Mouse (Mus musculus) testis, adult 2 months (tissue): ENCODE results near the gene Gpr68. TPM values are rescaled to one million over a fixed set of nuclear protein-coding genes. Genes with fewer than 3 reads are reported as not detected.

Experiments used
- H3K27ac ChIP-seq: fragments of 200-500 bp; 2 replicates; pipeline ENCODE4 v1.5.1; 2012; ENCODE audit warnings: low read depth, low read length; ENCODE audit not compliant: control insufficient read depth, insufficient read depth
- H3K27me3 ChIP-seq: fragments of 200-500 bp; 2 replicates; pipeline ENCODE4 v1.6.1; 2012; ENCODE audit warnings: mild to moderate bottlenecking, low read length, moderate library complexity; ENCODE audit not compliant: control insufficient read depth, insufficient read depth
- H3K36me3 ChIP-seq: fragments of 200-500 bp; 2 replicates; pipeline ENCODE4 v1.6.1; 2012; ENCODE audit warnings: mild to moderate bottlenecking, low read length; ENCODE audit not compliant: control insufficient read depth, insufficient read depth
- H3K4me1 ChIP-seq: fragments of 200-500 bp; 2 replicates; pipeline ENCODE4 v1.6.1; 2012; ENCODE audit warnings: low read length; ENCODE audit not compliant: control insufficient read depth, insufficient read depth
- H3K4me3 ChIP-seq: fragments of 200-500 bp; 2 replicates; pipeline ENCODE4 v1.5.1; 2012; ENCODE audit warnings: low read depth, mild to moderate bottlenecking, low read length, moderate library complexity, mixed read lengths; ENCODE audit not compliant: control insufficient read depth
- CTCF ChIP-seq: fragments of 200-500 bp; IDR thresholded peaks from 2 replicates; pipeline ENCODE4 v1.5.1; 2012; ENCODE audit warnings: low read depth, mild to moderate bottlenecking, inconsistent platforms, low read length, moderate library complexity; ENCODE audit not compliant: control insufficient read depth, insufficient read depth, insufficient replicate concordance
- POLR2A ChIP-seq: fragments of 200-500 bp; IDR thresholded peaks from 2 replicates; pipeline ENCODE4 v1.6.1; 2012; ENCODE audit warnings: low read depth, mild to moderate bottlenecking, inconsistent platforms, low read length, moderate library complexity; ENCODE audit not compliant: control insufficient read depth
- polyA plus RNA-seq: library from polyadenylated mRNA; depleted of rRNA; stranded (reverse); fragments of >200 nt; gene quantifications from 2 replicates; pipeline ENCODE4 v1.2.3, GENCODE M21; 2012

Gene Gpr68
- polyA plus RNA-seq, 1 experiment, result 3.1 TPM

- Histone ChIP-seq H3K27ac (no peak overlapping the region), H3K4me3 (no peak overlapping the region), H3K4me1 (peaks cover 10% of the 10 kb centered on the region), H3K27me3 (no peaks in the 10 kb centered on the region), H3K36me3 (no peaks in the 10 kb centered on the region)
- TF ChIP-seq CTCF (no peak), POLR2A (no peak)
These were observed 10.0 kb downstream of the Gpr68 start for GRCm38 (mm10) chr12:100897736-100898650.

GRCm38 (mm10) chr12:100896661-100897060 lies 11.3 kb downstream of the Gpr68 start:
- Histone ChIP-seq H3K36me3 (no peaks in the 10 kb centered on the region), H3K4me1 (peaks cover 10% of the 10 kb centered on the region), H3K4me3 (no peak overlapping the region), H3K27me3 (no peaks in the 10 kb centered on the region), H3K27ac (no peak overlapping the region)
- TF ChIP-seq CTCF (no peak), POLR2A (no peak)

- Histone ChIP-seq H3K36me3 (no peaks in the 10 kb centered on the region), H3K4me1 (peaks cover 10% of the 10 kb centered on the region), H3K4me3 (no peak overlapping the region), H3K27me3 (no peaks in the 10 kb centered on the region), H3K27ac (no peak overlapping the region)
- TF ChIP-seq POLR2A (no peak), CTCF (no peak)
These were observed 12.5 kb downstream of the Gpr68 start for GRCm38 (mm10) chr12:100895504-100895903.

- TF ChIP-seq POLR2A (no peak), CTCF (no peak)
- Histone ChIP-seq H3K4me3 (no peak overlapping the region), H3K27ac (no peak overlapping the region), H3K4me1 (no peaks in the 10 kb centered on the region; the same call in 1 of the 2 replicates), H3K27me3 (no peaks in the 10 kb centered on the region), H3K36me3 (no peaks in the 10 kb centered on the region)
These were observed 17.4 kb downstream of the Gpr68 start for GRCm38 (mm10) chr12:100890548-100890947.

GRCm38 (mm10) chr12:100887801-100888258 lies 20.2 kb downstream of the Gpr68 start:
- H3K4me1 ChIP-seq, result no peaks in the 10 kb centered on the region; the same call in 1 of the 2 replicates
- no peak overlapping the region for H3K27ac ChIP-seq
- no peaks in the 10 kb centered on the region for H3K27me3 ChIP-seq
- H3K36me3 ChIP-seq, result no peaks in the 10 kb centered on the region
- H3K4me3 ChIP-seq, result no peak overlapping the region
- TF ChIP-seq CTCF (no peak), POLR2A (no peak)

- TF ChIP-seq CTCF (no peak), POLR2A (no peak)
- Histone ChIP-seq H3K27me3 (no peaks in the 10 kb centered on the region), H3K36me3 (no peaks in the 10 kb centered on the region), H3K27ac (no peak overlapping the region), H3K4me3 (no peak overlapping the region), H3K4me1 (no peaks in the 10 kb centered on the region; the same call in 1 of the 2 replicates)
These were observed 21.1 kb downstream of the Gpr68 start for GRCm38 (mm10) chr12:100886877-100887276.

- no peaks in the 10 kb centered on the region for H3K36me3 ChIP-seq
- TF ChIP-seq CTCF, result no peak
- TF ChIP-seq POLR2A, result no peak
- no peak overlapping the region for H3K27ac ChIP-seq
These were observed 22.4 kb downstream of the Gpr68 start for GRCm38 (mm10) chr12:100885585-100885984.

More at GRCm38 (mm10) chr12:100885585-100885984, 22.4 kb downstream of the Gpr68 start:
- no peaks in the 10 kb centered on the region for H3K27me3 ChIP-seq
- no peak overlapping the region for H3K4me3 ChIP-seq
- H3K4me1 ChIP-seq, result no peaks in the 10 kb centered on the region; the same call in 1 of the 2 replicates
